Mouse (Mus musculus) kidney, postnatal 25 days (tissue): ENCODE measurements at regions not wholly inside any gene's neighbourhood (a gene's known extent, or its start where the extent isn't known, plus 50 kb on each side); places are given as distances from the start of the nearest gene placed in this dataset.

Experiments used
- DNase-seq, 2 experiments: peaks; one replicate each; pipeline ENCODE4 v3.0.0; 2021; ENCODE audit warnings: mixed read lengths in 2 of 2

- DNase-seq = no peak
These were observed 54.5 kb upstream of the Adamts5 start for GRCm38 (mm10) chr16:85956006-85956562.

- no peak for DNase-seq
These were observed 50.0 kb upstream of the Adamts5 start for GRCm38 (mm10) chr16:85951628-85952027.
